Mouse (Mus musculus) heart, embryonic 14.5 days (tissue): ENCODE results near the gene Fxyd5. TPM values are rescaled to one million over a fixed set of nuclear protein-coding genes. Genes with fewer than 3 reads are reported as not detected.

Experiments used
- ATAC-seq: fragments of 200-750 bp; cut with Nextera tagmentation; 2 replicates; pipeline ENCODE4 v1.8.0; 2017; ENCODE audit warnings: low read depth, moderate TSS enrichment; ENCODE audit not compliant: insufficient number of reproducible peaks, insufficient read depth, low FRiP score
- H3K27ac ChIP-seq, 2 experiments: fragments of 200-500 bp in 1 of 2; fragments of 300-500 bp in 1 of 2; sonication (generic) in 1 of 2; replicated peaks in 1 of 2; 2 replicates each; pipeline ENCODE4 v1.5.1; 2012 to 2014; ENCODE audit warnings: low read depth in 2 of 2, low read length in 2 of 2, control low read depth in 1 of 2, mild to moderate bottlenecking in 1 of 2, mixed read lengths in 1 of 2; ENCODE audit not compliant: control insufficient read depth in 1 of 2, insufficient read depth in 1 of 2
- H3K27me3 ChIP-seq: fragments of 300-500 bp; sonication (generic); 2 replicates; pipeline ENCODE4 v1.6.1; 2014; ENCODE audit warnings: mild to moderate bottlenecking, low read length, control low read depth; ENCODE audit not compliant: control insufficient read depth, insufficient read depth
- H3K36me3 ChIP-seq: fragments of 300-500 bp; sonication (generic); 2 replicates; pipeline ENCODE4 v1.6.1; 2014; ENCODE audit warnings: mild to moderate bottlenecking, control low read depth, low read length, mixed read lengths; ENCODE audit not compliant: control insufficient read depth, insufficient read depth
- H3K4me1 ChIP-seq, 2 experiments: fragments of 200-500 bp in 1 of 2; fragments of 300-500 bp in 1 of 2; sonication (generic) in 1 of 2; 2 replicates each; pipeline ENCODE4 v1.6.1; 2012 to 2014; ENCODE audit warnings: low read length in 2 of 2, control low read depth in 1 of 2, mixed read lengths in 1 of 2; ENCODE audit not compliant: control insufficient read depth in 2 of 2, insufficient read depth in 2 of 2
- H3K4me2 ChIP-seq: fragments of 300-500 bp; sonication (generic); 2 replicates; pipeline ENCODE4 v1.6.1; 2014; ENCODE audit warnings: mild to moderate bottlenecking, low read length
- H3K4me3 ChIP-seq, 2 experiments: fragments of 200-500 bp in 1 of 2; fragments of 300-500 bp in 1 of 2; sonication (generic) in 1 of 2; 2 replicates each; pipeline ENCODE4 v1.5.1; 2012 to 2014; ENCODE audit warnings: low read length in 2 of 2, mild to moderate bottlenecking in 2 of 2, control low read depth in 1 of 2, low read depth in 1 of 2, moderate library complexity in 1 of 2; ENCODE audit not compliant: control insufficient read depth in 1 of 2, insufficient read depth in 1 of 2
- H3K9ac ChIP-seq: fragments of 300-500 bp; sonication (generic); 2 replicates; pipeline ENCODE4 v1.6.1; 2014; ENCODE audit warnings: mild to moderate bottlenecking, low read length
- H3K9me3 ChIP-seq: fragments of 300-500 bp; sonication (generic); 2 replicates; pipeline ENCODE4 v1.6.1; 2016; ENCODE audit warnings: low read length, control low read depth; ENCODE audit not compliant: control insufficient read depth
- WGBS: fragments of 180-500 bp; shearing (Covaris S2); extraction: QIAGEN DNeasy Blood & Tissue Kit; methylation state at CpG from one replicate; pipeline ENCODE4 v1.1.7; 2014; 5-methylcytosine and 5-hydroxymethylcytosine counted together
- polyA plus RNA-seq: library from polyadenylated mRNA; unstranded; fragments of >200 nt; fragmentation: Nextera tagmentation; extraction: Ambion mirVana; gene quantifications from 2 replicates; pipeline ENCODE4 v1.2.1, GENCODE M21; 2014

Gene Fxyd5
- polyA plus RNA-seq, 1 experiment from 2014 or later: 36.1 TPM

- H3K27ac ChIP-seq: no peak within 1 kb of the TSS
Measured at GRCm38 (mm10) chr7:31076492-31076891, 34.2 kb upstream of the Fxyd5 start, which contains the start of gene Fxyd3. TSS of gene Fxyd3 (minus strand) at chr7:31076704.

GRCm38 (mm10) chr7:31074713-31075069 lies 32.4 kb upstream of the Fxyd5 start:
- WGBS: 69% methylated on average over 5 of the region's 5 CpGs
- H3K36me3 ChIP-seq: no peaks in the 10 kb centered on the region
- no peak for ATAC-seq
- H3K27me3 ChIP-seq: no peaks in the 10 kb centered on the region
- no peaks in the 10 kb centered on the region for H3K9me3 ChIP-seq
- 0 out of 4 replicates have a peak, but pooled peaks cover 0 to 3% of the 10 kb centered on the region in 2 experiments for H3K4me1 ChIP-seq
- no peak overlapping the region for H3K4me3 ChIP-seq
- H3K4me2 ChIP-seq: no peak overlapping the region
- H3K27ac ChIP-seq: no peak overlapping the region
- H3K9ac ChIP-seq: no peak overlapping the region

More at GRCm38 (mm10) chr7:31076492-31076891, 34.2 kb upstream of the Fxyd5 start, which contains the start of gene Fxyd3:
- 53% methylated on average over 5 of the region's 5 CpGs for WGBS
- ATAC-seq: no peak
- Histone ChIP-seq H3K4me1 (no peaks in the 10 kb centered on the region), H3K4me3 (no peak within 1 kb of the TSS), H3K27me3 (no peaks in the 10 kb centered on the region), H3K36me3 (no peaks in the 10 kb centered on the region), H3K4me2 (no peak within 1 kb of the TSS), H3K9me3 (no peaks in the 10 kb centered on the region), H3K9ac (no peak within 1 kb of the TSS)

DNA sequence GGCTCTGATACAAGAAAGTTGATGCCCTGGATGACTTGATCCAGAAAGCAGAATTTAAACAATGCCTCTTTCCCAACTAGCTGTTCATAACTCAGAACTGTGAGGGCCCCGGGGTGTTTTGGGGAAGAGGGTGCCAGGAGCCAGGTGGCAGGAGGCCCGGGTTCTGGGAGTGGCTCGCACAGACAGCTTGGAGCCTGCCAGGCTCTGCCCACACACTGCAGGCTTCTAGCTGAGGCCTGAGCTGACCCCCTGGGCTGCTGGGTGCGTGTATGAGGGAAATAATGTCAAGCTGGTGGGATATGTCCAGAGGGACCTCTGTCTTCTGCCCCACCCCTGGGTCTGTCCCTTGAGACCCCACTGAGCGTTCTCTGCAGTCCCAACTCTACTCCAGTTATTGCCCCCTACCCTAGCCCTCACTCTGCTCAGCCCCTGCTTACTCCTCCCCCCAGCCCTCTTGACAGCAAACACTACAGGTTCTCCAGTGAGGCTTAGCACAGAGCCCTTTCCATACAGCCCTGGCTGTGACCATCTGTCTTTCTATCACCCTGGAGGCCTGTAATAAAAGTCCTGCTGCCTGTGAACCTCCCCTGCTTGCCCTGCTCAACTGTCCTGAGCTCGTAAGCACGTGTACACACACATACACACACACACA lies 31.9 kb upstream of the Fxyd5 start:
- no peaks in the 10 kb centered on the region for H3K9me3 ChIP-seq
- H3K9ac ChIP-seq: no peak overlapping the region
- H3K36me3 ChIP-seq: no peaks in the 10 kb centered on the region
- WGBS: 66% methylated on average over 7 of the region's 7 CpGs
- H3K4me2 ChIP-seq: no peak overlapping the region
- ATAC-seq: no peak
- 0 out of 4 replicates have a peak, but pooled peaks cover 0 to 3% of the 10 kb centered on the region in 2 experiments for H3K4me1 ChIP-seq
- no peak overlapping the region for H3K4me3 ChIP-seq
- no peaks in the 10 kb centered on the region for H3K27me3 ChIP-seq
- H3K27ac ChIP-seq: no peak overlapping the region

- Histone ChIP-seq H3K4me2 (no peak overlapping the region), H3K4me3 (no peak overlapping the region), H3K4me1 (0 out of 4 replicates have a peak, but pooled peaks cover 0 to 3% of the 10 kb centered on the region in 2 experiments), H3K27ac (no peak overlapping the region), H3K9me3 (no peaks in the 10 kb centered on the region), H3K36me3 (no peaks in the 10 kb centered on the region), H3K27me3 (no peaks in the 10 kb centered on the region), H3K9ac (no peak overlapping the region)
- ATAC-seq: no peak
Measured at GRCm38 (mm10) chr7:31073546-31073945, 31.3 kb upstream of the Fxyd5 start.

DNA sequence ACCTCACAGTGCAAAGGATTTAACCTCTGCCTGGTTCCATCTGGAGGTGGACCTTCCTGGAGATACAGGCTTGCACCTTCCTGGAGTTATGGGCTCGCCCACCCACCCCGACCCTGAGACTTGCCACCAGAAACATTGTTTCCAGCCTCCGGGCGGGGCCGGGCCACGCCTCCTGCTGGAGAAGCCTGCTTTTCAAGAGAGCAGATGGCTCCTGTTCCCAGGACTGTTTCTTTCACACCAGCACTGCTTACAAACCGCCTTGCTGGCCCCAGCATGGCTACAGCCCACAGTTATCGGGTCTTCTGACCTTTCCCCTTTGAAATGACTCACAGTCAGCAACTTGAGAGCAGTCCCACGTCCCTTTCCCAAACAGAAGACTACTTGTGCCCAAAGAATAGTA lies 30.0 kb upstream of the Fxyd5 start:
- no peak overlapping the region for H3K9ac ChIP-seq
- 0 out of 4 replicates have a peak, but pooled peaks cover 0 to 10% of the 10 kb centered on the region in 2 experiments for H3K4me1 ChIP-seq
- H3K27me3 ChIP-seq: no peaks in the 10 kb centered on the region
- no peak for ATAC-seq
- no peak overlapping the region for H3K4me2 ChIP-seq
- 51% methylated on average over 9 of the region's 9 CpGs for WGBS
- H3K4me3 ChIP-seq: no peak overlapping the region
- H3K27ac ChIP-seq: no peak overlapping the region
- H3K9me3 ChIP-seq: no peaks in the 10 kb centered on the region
- H3K36me3 ChIP-seq: no peaks in the 10 kb centered on the region

GRCm38 (mm10) chr7:31070324-31070723 lies 28.0 kb upstream of the Fxyd5 start:
- Histone ChIP-seq H3K9ac (no peak overlapping the region), H3K27ac (no peak overlapping the region), H3K27me3 (no peaks in the 10 kb centered on the region), H3K9me3 (no peaks in the 10 kb centered on the region), H3K4me2 (no peak overlapping the region), H3K4me3 (no peak overlapping the region), H3K36me3 (no peaks in the 10 kb centered on the region), H3K4me1 (0 out of 4 replicates have a peak, but pooled peaks cover 0 to 10% of the 10 kb centered on the region in 2 experiments)
- 84% methylated on average over 6 of the region's 6 CpGs for WGBS
- ATAC-seq: no peak

DNA sequence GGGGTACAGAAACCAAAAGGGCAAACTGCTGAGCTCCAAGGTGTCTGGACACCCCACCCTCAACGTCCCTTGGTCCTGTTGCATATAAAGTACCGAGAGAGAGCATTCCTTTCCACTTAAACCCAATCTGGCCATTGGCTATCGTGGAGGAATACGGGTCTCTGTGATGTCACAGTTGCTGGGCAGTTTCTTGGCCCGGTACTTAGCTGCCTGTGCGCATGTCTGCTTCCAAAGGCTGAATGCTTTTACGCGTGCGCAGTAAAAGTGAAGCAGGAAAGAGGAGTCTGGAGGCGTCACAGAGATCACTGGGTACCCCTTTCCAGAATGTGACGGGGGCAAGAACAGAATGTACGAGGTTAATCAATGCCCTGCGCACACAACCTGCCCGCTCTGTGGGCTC lies 27.2 kb upstream of the Fxyd5 start:
- Histone ChIP-seq H3K27ac (no peak overlapping the region), H3K27me3 (no peaks in the 10 kb centered on the region), H3K9me3 (no peaks in the 10 kb centered on the region), H3K4me1 (0 out of 4 replicates have a peak, but pooled peaks cover 0 to 10% of the 10 kb centered on the region in 2 experiments), H3K36me3 (no peaks in the 10 kb centered on the region), H3K9ac (no peak overlapping the region), H3K4me3 (no peak overlapping the region), H3K4me2 (no peak overlapping the region)
- no peak for ATAC-seq
- 81% methylated on average over 14 of the region's 14 CpGs for WGBS

DNA sequence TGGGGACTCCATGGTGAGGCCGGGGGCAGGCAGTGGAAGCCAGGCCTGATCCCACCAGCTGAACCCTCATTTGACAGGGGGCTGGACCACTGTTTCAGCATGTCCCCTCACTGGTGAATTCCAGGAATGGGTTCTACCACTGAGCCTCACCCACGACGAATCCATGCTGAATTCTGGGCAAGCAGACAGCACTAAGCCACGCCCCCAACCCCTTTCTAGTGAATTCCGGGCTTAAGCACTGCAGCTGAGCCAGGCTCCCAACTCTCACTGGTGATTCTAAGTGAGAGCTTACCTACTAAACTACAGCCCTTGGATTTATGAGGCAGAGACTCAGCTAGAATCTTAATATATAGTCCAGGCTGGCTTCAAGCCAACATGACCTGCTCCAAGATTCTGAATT lies 25.6 kb upstream of the Fxyd5 start:
- no peak for ATAC-seq
- no peak overlapping the region for H3K9ac ChIP-seq

More for the DNA sequence above, 25.6 kb upstream of the Fxyd5 start:
- Histone ChIP-seq H3K4me1 (0 out of 4 replicates have a peak, but pooled peaks cover 0 to 10% of the 10 kb centered on the region in 2 experiments), H3K4me2 (no peak overlapping the region), H3K4me3 (no peak overlapping the region), H3K27ac (no peak overlapping the region), H3K36me3 (no peaks in the 10 kb centered on the region), H3K27me3 (no peaks in the 10 kb centered on the region), H3K9me3 (no peaks in the 10 kb centered on the region)
- 33% methylated on average over 5 of the region's 5 CpGs for WGBS
